Mouse (Mus musculus) mature B cell (primary cell): ENCODE results near the gene Gm10837.

ENCODE experiments used
- in situ Hi-C: fragments of 300-500 bp; cut with MboI; formaldehyde crosslinking; loops from 2 replicates; pipeline ENCODE4 v1.14.3; 2019

Gene Gm10837

DNA sequence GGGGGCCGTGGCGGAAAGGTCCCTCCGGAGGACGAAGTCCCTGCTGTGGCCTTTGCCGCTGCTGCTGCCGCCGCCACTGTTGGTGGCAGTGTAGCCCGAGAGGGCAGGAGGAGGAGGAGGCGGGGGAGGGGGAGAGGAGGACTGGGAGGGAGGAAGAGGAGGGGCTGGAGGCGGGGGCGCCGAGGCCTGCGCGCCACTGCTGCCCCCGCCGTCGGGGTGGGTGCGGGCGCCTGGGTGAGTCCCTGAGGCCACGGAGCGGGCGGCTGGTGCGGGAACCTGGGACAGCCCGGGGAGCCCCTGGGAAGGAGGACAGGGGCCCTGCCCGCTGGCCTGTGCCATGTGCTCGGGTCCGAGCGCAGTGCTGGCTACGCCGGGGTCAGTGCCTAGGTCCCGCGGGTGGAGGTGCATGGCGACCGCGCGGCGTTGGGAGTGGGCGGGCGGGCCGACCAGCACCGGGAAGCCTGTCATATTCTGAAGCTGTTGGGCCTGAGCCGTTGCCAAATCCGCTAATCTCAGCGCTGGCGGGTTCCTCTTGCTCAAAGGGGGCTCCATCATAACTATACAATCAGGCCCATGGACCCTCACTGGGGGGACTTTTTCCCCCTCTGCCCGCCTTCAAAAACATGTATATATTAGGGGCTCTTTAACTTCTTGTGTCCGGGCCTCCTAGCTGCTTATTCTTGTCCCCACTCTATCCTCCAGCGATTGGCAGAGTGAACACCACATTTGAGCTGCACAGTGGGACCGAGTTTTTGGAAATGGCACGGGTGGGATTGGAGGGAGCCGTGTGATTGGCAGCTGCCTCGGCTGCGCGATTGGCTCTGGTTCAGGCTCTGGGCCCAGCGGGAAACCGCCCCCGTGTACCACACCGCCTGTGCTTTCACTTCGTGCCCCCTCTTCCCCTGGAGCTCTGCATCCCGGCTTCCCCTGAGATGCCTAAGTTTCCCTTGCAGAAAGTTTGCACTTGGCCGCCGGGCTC lies 25.3 kb upstream of the Gm10837 start, which contains the start of gene Zic5:
Gene Zic5 (minus strand): TSS at position 915 of the 979 bp plus-strand sequence.
- in situ Hi-C loops, result no loop called here

DNA sequence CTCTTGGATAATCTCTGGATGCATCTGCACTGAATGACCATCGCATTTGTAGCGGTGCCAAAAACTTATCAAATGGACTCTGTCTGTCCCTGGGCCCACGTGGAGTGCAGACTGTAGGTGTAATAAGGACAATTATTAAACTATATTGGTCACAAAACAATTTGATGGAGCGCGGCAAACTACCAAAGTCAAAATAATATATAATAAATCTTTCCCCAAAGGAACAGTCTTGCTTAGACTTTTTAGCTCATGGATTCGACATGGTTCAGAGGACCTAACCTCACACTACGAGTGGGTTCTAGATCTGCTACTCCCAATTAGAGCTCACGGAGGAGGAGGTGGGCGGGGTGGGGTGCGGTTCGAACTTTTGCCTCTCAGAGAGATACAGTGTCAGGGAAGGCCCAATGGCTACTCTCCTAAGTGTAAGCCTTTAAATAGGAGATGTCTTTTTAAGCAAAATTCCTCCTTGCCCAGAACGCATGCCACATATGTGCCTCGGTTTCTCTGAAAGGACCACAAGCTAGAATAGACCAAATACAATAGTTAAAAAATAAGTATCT lies 24.4 kb upstream of the Gm10837 start:
- in situ Hi-C loops, result no loop called here

DNA sequence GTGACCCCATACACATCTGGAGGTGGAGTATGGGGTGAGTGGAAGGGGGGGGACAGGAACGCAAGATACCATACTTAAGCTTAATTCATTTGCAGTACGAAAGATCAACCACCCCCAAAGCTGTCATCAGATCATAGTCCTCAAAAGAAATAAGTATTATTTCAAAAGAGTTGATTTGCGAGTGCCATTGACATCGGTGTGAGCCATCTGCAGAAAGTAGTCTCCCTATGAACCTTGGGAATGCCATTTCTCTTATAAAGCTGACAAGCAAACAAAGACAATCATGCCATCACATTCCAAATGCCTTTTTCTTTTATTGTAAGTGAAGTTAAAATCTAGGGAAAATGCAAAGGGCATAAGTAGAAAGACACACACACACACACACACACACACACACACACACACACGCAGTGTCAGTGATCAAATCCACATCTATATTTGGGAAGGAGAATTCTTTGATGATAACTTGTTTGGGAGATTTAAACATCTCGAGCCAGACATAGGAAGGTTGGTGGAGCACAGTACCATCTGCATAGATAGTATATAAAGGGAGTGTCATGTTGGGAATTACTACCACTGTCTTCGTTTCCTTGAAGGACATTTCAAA lies 23.5 kb upstream of the Gm10837 start:
- in situ Hi-C loops, result no loop called here

DNA sequence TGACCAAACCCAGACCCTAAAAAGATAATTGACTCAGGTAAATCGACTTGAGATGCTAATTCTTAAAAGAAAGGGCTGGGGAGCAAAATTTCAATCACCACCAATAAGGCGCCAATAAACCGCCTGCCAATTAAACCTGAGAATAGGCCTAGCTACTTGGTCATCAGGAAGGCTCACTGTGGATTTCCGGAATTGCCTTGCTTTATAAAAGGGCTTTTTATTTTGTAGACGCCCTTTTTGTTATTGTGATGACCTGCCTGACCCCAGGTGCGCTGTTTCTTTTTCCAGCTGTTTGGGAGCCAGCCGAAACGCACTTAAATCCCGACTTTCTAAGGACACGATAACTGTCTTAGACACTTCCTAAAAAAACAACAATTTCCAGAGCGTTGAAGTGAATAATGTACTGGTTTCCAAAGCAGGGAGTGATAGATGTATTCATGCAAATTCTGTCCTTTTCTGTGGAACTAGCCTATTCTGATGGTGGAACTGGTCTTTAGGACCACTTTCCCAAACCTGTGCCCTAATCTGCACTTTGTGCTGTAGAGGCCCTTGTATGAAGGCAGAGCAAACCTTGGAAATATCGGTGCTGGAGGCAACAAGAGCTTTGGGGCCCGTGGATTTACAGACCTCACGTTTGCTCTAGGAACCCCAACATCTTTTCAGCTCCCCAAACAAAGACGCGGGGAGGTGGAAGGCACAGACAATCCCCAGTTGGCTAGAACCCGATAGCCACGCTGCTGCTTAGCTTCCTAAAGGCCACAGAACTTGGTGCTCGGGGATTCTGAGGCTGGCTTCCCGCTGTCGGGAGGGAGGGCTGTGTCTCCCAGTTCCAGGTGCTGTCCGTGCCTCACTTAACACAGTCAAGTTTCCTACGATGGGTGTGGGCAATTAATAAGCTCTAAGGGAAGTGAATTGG lies 22.2 kb upstream of the Gm10837 start:
- in situ Hi-C loops, result no loop called here

DNA sequence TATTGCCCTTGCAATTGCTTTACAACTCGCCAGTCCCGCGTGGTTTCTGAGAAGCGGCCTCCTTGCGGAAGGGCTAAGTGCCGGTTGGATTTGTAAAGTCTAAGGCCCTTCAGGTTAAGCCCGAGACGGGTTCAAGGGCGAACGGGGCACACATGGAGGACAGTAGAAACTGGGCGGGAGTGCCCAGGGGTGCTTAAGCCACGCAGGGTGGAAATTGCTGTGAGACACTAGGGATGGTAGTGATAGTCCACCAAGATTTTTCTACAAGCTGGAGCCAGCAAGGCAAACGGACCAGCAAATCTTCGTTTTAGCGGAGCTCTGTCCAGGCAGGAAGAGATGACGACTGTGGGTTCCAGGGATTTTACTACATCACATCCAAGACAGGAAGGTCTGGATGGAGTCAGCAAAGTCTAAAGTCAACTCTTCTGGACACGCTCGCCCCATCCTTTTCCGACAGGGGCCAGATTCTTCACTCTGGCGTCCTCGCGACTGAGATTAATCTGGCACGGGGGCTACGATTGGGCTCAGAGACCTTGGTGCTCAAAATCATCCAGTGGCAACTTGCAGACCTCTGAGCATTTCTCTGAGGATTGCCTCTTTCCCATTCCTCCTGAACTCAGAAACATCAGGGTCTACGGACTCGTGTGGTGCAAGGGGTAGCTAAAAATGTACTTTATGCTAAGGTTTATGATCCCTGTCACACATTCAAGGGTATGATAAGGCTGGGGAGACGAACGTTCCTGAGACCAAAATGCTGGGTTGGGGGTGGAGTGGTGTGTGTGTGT lies 21.2 kb upstream of the Gm10837 start:
- in situ Hi-C loops, result no loop called here

DNA sequence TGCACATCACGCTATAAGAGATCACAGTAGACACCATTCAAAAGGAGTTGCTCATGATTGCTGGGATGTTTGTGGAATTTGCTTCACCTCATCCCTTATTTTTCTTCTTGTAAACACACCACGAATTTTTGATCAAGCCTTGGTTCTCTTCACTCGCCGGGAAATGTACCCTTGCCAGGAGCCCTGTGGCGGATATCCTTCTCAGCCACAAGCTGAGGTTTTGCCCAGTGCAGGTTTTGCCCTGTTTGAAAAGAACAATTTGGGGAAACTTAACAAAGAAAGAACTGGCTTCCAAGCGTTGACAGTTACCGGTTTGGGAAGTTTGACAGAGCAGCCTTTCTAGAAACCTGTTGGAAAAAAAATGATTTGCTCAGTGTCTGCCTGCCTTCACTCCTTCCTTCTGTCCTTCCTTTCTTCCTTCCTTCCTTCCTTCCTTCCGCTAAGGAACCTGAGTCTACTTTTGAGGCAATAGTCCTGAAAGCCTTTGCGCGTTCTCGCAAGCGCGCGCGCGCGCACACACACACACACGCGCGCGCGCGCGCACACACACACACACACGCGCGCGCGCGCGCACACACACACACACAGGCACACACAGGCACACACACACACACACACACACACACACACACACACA lies 18.8 kb upstream of the Gm10837 start:
- in situ Hi-C loops, result no loop called here

DNA sequence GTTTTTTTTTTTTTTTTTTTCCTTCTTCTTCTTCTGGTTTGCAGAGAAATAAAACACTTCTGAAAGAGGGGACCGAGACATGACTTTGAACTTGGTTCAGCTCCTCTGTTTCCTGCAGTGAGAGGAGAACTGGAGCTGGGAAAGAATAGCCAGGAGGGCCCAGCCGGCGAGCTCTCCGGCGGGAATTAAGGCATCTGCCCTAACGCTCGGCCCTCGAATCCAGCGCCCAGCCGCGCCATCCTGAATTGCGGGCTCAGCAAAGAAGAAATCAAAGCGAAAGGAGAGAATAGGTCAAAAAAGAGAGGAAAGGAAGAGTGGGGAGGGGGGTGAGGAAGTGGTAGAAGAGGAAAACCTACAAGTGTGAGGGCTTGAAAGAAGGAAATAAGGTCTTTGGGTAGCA lies 18.2 kb upstream of the Gm10837 start:
- in situ Hi-C loops, result no loop called here

DNA sequence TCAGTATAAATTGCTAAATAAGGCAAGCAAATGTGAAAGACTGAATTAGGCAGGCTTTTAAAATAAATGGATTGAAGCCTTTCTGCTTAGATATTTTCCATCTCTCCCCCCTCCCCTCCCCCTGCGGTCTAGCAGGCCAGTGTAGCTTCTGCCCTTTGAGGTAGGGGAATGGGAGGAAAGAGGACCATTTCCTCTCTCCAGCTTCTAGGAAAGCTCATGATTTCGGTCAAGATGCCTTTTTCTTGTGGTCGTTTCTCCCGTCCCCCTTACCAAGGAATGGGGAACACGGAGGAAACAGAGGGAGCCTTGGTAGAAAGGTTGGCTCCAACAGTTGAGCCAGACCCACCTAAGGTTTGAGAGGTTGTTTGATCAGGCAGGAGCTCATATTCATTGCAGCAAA lies 17.7 kb upstream of the Gm10837 start:
- in situ Hi-C loops, result no loop called here

DNA sequence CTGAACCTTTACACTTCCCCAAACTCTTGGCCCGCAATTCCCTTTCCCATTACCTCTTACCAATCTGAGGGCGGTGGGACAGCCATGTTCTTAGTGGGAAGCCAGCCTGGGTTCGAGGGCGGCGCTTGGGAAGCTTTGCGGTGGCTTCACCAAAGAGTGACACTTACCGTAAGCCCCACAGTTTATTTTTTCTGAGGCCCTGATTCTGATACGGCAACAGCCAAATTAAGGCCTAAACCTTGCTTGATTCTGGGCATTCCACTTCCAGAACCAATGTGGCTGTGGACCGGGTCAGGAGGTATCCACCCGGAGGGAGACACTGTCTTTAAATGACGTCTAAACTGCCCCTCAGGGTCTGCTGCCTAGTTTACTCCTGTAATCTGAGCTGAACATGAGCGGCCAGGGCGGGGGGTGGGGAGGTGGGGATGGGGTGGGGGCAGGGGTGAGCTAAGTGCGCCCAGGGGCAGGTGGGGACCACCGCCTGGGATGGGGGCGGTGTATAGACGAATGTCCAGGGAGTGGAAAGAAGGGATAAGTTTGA lies 17.1 kb upstream of the Gm10837 start:
- in situ Hi-C loops, result no loop called here

DNA sequence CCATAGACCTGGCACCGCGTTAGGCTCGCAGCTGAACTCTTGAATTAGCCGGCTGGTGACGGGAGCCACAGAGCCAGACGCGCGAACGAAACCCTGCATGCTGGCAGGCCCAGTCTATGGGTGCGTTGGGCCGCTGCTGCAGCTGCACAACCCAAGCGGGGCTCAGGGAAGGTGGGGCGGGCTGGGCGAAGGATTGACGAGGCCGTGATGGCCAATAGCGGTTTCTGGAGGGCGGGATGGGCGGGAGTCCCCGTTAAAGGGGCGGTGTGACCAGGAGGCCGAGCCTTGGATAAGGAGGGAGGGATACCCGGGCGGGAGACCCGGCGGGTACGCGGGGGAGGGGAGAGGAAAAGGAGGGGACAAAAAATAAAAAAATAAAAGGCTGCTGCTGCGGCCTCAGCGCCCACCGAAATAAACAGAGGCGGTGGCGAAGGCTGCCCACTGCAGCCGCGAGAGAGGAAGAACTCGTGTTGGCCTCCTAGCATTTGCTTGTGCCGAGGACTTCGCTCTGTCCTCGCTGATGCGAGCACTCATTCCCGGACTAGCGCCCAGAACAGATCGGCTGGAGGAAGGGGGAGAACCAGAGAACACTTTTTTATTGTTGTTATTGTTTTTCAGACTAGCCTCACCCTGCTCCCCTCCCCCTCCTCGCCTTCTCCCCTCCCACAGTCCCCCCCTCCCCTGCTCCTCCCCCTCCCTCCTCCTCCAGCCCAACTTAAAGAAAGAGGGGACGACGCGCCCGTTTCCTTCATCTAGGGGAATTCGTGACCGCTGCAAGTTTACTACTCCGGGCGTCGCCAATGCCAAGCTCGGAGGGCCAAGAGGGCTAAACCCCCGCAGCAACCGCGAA lies 16.1 kb upstream of the Gm10837 start:
- in situ Hi-C loops, result no loop called here

DNA sequence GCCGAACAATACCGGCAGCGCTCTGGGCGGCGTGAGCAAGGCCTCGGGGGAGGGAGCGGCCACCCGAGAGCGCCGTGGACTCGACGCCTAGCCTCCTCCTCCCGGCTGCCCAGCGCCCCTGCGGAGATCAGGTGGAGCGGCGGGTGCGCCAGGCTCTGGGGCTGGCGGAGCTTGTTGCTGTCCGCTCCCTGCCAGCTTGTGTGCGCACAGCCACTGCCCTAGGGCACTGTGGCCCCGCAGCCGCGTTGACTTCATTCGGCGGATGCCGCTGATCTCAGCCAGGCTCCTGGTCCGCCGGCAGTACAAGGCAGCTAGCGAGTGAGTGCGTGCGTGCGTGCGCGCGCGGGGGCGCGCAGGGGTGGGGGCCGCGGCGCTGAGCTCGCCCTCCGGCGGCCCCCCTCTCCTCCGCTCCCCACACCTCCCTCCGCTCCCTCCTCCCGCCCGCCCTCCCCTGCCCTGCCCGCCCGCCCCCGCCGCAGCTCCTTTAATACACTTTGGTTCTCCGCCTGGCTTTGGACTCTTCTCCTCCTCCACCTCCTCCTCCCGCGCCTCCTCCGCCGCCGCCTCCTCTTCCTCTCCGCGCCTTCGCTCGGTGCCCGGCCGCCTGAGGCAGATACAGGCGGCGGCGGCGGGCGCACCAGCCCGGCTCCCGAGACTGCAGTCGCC lies 15.4 kb upstream of the Gm10837 start, which contains the start of gene Zic2:
Gene Zic2 (plus strand): TSS at position 545 of the 666 bp plus-strand sequence.
- in situ Hi-C loops, result no loop called here

DNA sequence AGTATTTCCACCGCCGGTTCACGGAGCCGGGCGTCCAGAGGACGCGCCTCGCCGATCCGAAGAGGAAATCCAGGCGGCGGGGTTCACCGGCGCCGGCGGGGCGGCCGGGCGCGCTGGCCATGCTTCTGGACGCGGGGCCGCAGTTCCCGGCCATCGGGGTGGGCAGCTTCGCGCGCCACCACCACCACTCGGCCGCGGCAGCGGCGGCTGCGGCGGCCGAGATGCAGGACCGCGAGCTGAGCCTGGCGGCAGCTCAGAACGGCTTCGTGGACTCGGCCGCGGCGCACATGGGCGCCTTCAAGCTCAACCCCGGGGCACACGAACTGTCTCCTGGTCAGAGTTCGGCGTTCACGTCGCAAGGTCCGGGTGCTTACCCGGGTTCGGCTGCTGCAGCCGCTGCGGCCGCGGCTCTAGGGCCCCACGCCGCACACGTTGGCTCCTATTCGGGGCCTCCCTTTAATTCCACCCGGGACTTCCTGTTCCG lies 14.8 kb upstream of the Gm10837 start:
- in situ Hi-C loops, result no loop called here

DNA sequence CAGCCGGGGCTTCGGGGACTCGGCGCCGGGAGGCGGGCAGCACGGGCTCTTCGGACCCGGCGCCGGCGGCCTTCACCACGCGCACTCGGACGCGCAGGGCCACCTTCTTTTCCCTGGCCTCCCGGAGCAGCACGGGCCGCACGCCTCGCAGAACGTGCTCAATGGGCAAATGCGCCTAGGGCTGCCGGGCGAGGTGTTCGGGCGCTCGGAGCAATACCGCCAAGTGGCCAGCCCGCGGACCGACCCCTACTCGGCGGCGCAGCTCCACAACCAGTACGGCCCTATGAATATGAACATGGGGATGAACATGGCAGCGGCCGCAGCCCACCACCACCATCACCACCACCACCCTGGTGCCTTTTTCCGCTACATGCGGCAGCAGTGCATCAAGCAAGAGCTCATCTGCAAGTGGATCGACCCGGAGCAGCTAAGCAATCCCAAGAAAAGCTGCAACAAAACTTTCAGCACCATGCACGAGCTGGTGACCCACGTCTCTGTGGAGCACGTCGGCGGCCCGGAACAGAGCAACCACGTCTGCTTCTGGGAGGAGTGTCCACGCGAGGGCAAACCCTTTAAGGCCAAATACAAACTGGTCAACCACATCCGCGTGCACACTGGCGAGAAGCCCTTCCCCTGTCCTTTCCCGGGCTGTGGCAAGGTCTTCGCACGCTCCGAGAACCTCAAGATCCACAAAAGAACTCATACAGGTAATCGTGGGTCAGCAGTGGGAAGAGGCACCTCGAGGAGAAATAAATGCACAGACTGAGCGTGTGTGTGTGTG lies 14.2 kb upstream of the Gm10837 start:
- in situ Hi-C loops, result no loop called here

DNA sequence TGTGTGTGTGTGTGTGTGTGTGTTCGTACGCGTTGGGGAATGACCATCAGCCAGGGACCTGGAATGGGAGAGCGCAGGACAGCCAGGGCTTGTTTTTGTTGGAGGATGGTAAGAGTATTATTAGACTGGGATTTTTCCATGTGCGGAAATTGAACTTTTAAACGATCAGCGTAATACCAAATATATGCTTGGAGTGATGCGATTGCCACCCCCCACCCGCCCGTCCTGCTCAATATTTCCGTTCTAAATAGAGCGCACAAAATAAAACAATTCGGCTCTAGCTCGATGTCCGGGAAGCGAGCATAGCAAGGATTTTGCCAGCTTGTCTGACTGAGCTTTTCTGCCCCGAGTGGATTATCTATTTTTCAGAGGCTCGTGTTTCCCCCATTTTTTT lies 13.6 kb upstream of the Gm10837 start:
- in situ Hi-C loops, result no loop called here

DNA sequence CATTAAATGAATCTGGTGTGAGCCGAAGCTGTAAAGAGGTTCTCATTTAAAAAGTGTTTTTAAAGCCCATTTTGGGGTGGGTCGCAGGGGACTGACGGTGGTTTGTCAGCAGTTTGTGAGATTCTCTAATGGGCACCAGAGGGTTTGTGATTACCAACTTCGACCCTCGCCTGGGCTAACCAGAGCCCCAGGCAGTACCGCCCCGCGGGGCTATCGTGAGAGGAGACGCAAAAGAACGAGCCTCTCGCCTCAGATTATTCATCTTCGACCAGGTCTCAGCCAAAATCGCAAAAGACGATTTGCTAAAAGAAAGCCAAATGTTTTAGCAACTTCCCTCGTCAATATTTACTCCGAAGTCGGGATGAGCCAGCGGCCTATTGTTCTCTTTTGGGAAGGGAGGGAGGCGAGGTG lies 13.1 kb upstream of the Gm10837 start:
- in situ Hi-C loops, result no loop called here

DNA sequence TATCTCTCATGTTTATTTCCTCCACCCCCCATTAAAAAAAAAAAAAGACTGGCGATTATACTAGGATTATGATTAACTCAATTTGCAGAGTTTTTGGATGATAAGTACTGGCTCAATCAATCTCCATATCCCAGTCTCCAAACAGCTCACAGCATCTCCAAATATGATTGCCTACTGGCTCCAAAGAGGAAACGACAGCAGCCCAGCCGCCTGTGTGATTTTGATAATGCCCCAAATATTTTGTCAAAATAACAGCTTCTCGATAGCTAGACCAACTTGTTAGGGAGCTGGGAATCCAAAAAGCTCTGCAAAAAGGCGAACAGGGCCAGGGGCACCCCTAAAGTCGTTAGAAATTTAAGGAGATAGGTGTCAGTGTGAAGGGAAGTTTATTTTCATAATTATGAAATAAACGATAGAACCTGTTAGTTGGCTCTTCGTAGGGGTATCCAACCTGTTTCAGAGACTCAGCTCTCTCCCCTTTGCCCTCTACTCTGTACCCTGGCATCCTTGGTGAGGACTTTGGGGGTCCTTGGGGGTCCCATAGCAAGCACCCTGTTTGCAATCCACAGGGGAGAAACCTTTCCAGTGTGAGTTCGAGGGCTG lies 12.3 kb upstream of the Gm10837 start:
- in situ Hi-C loops, result no loop called here

DNA sequence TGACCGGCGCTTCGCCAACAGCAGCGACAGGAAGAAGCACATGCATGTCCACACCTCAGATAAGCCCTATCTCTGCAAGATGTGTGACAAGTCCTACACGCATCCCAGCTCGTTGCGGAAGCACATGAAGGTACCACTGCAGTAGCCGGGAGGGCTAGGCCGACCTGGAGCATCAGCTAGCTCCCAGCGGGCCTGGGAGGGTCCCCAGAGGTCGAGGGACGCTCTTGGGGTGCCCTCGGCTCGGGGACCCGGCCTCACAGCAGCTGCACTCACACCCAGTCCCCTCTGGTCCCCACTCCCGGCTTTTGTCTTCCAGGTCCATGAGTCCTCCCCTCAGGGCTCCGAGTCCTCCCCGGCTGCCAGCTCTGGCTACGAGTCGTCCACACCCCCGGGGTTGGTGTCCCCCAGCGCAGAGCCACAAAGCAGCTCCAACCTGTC lies 11.8 kb upstream of the Gm10837 start:
- in situ Hi-C loops, result no loop called here
